ENCODE assay signal across 27 mouse cellular contexts in the genomic region with DNA sequence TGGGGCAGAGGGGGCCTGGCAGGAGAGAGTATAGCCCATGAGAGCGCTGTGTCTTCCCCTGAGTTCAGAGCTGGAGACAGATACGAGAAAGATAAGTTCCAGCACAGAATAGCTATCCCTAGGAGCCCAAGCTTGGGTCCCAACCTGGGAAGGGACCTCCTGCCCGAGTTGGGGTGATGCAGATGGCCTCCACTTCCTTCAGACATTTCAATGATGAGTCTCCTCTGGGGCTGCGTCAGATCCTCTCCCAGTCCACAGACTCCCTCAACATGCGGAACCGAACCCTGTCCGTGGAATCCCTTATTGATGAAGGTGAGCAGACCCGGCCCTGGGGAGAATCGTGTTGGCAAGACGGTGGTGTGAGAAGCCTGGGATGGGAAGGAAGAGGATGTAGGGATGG. TPM values are rescaled to one million over a fixed set of nuclear protein-coding genes. Genes with fewer than 3 reads are reported as not detected.
A peak's percentile ranks its signal among the peaks of the same experiment; 100 is the strongest.
DNase-seq lines count a peak whose midpoint lies in the region; ATAC-seq and TF ChIP-seq lines count a peak whose summit lies in the region.
"Had no signal": no experiment of that assay in that cellular context is flagged by ENCODE, and none has a peak within 500 bp of the region (broad histone marks: within the 10 kb centered on the region; RNA-seq: fewer than 3 reads in every experiment).

No protein-coding gene starts in this region.

- no peak overlapping the region; the same call in 1 of the 2 replicates for H3K4me2 ChIP-seq in heart, embryonic 12.5 days
- H3K4me2 ChIP-seq: embryonic facial prominence, embryonic 13.5 days; embryonic facial prominence, embryonic 15.5 days; forebrain, embryonic 12.5 days had no signal

- DNase-seq in heart, adult 11 months, result peak; percentile 90
- DNase-seq in heart, postnatal 10 days, result no peak
- no peak for DNase-seq in heart, adult 8-10 months (ENCODE audit: low spot score)
- no peak for DNase-seq in layer of hippocampus, adult 2 months (ENCODE audit: low spot score in 2 of 2)
- no peak for DNase-seq in layer of hippocampus, postnatal 10 days (ENCODE audit: low spot score in 2 of 2)
- DNase-seq: adrenal gland, adult 2 months; adrenal gland, postnatal 10 days; adrenal gland, postnatal 25 days; cerebellum, adult 11 months; cerebellum, adult 18-20 months; cerebellum, adult 8-10 months; cerebellum, adult 9-11 months; cerebellum, postnatal 14 days; cerebellum, postnatal 36 days; embryo, embryonic 11 days had no signal

- WGBS in heart, embryonic 12.5 days, result 83% methylated on average over 10 of the region's 10 CpGs

- peak overlapping the region; percentile 41; the same call in 1 of the 2 replicates for H3K9ac ChIP-seq in heart, embryonic 12.5 days
- H3K9ac ChIP-seq: embryonic facial prominence, embryonic 13.5 days; embryonic facial prominence, embryonic 15.5 days; forebrain, embryonic 12.5 days had no signal

- ATAC-seq in heart, embryonic 12.5 days (ENCODE audit: insufficient number of reproducible peaks, low FRiP score), result no peak
- ATAC-seq: forebrain, embryonic 14.5 days had no signal

- TF ChIP-seq CTCF in layer of hippocampus, adult 2 months (conservative IDR thresholded peaks at IDR 0.05), result no peak

- no peaks in the 10 kb centered on the region for H3K27me3 ChIP-seq in heart, embryonic 12.5 days (replicated peaks)
- H3K27me3 ChIP-seq: embryonic facial prominence, embryonic 13.5 days; embryonic facial prominence, embryonic 15.5 days; forebrain, embryonic 12.5 days had no signal

- no peak overlapping the region for H3K4me3 ChIP-seq in heart, embryonic 12.5 days
- H3K4me3 ChIP-seq in layer of hippocampus, adult 2 months, result peak overlapping the region; percentile 24; the same call in 1 of the 2 replicates
- H3K4me3 ChIP-seq: embryonic facial prominence, embryonic 13.5 days; embryonic facial prominence, embryonic 15.5 days; erythroblast, embryonic 14.5 days; forebrain, embryonic 10.5 days; forebrain, embryonic 12.5 days had no signal

- H3K36me3 ChIP-seq in heart, embryonic 12.5 days, result peaks cover 87% of the 10 kb centered on the region

- H3K27ac ChIP-seq in heart, embryonic 12.5 days (ENCODE audit: poor library complexity, severe bottlenecking), result peak overlapping the region; percentile 46; the same call in 1 of the 2 replicates
- peak overlapping the region; percentile 49; the same call in 1 of the 2 replicates for H3K27ac ChIP-seq in layer of hippocampus, adult 2 months
- H3K27ac ChIP-seq: embryonic facial prominence, embryonic 13.5 days; embryonic facial prominence, embryonic 15.5 days; forebrain, embryonic 10.5 days; forebrain, embryonic 12.5 days had no signal

- peaks cover 72% of the 10 kb centered on the region for H3K4me1 ChIP-seq in heart, embryonic 12.5 days (replicated peaks)
- H3K4me1 ChIP-seq: embryonic facial prominence, embryonic 13.5 days had no signal

- intact Hi-C loops in heart, postnatal 10 days (cut with DNase I), result loop anchor here (2.0 kb wide), 1 partner anchor 26 kb away; no protein-coding TSS in a partner anchor

- no peaks in the 10 kb centered on the region for H3K9me3 ChIP-seq in heart, embryonic 12.5 days (replicated peaks)
- H3K9me3 ChIP-seq: embryonic facial prominence, embryonic 15.5 days; forebrain, embryonic 10.5 days; forebrain, embryonic 12.5 days had no signal

RNA-seq across cellular contexts. Expression of a gene that starts 19.9 kb away (rescaled TPM):
- total RNA-seq in heart, postnatal 10 days (2021), result not detected
- polyA plus RNA-seq in heart, embryonic 12.5 days (2016; fragmentation: Nextera tagmentation; extraction: Ambion mirVana), result not detected in 2 replicates
- total RNA-seq in heart, adult 8-10 months (2022), result under 1 TPM in 1 of 4 experiments, not detected in 3; 0.23 TPM
- total RNA-seq in layer of hippocampus, adult 2 months (2021), result not detected
- total RNA-seq in layer of hippocampus, postnatal 10 days (2021), result not detected
- total RNA-seq: adrenal gland, adult 2 months; adrenal gland, postnatal 10 days; adrenal gland, postnatal 25 days; adrenal gland, postnatal 4 days; common myeloid progenitor, adult 5-6 weeks; ES-E14 had no signal
- polyA plus RNA-seq: adrenal gland, adult 2 months; brain, embryonic 14.5 days; embryonic facial prominence, embryonic 11.5 days; embryonic facial prominence, embryonic 13.5 days; embryonic facial prominence, embryonic 15.5 days; erythroblast, embryonic 14.5 days; forebrain, embryonic 10.5 days; forebrain, embryonic 12.5 days; forebrain, embryonic 14.5 days had no signal

RNA-seq across cellular contexts. Expression of a gene that starts 27.3 kb away (rescaled TPM):
- total RNA-seq in heart, postnatal 10 days (2021), result 10 to 100 TPM; 89.5 to 96.3 TPM
- polyA plus RNA-seq in heart, embryonic 12.5 days (2016; fragmentation: Nextera tagmentation; extraction: Ambion mirVana), result 84.5 and 91.8 TPM in 2 replicates
- 10 to 100 TPM; 38.8 to 45.9 (median 41.4) TPM for total RNA-seq in heart, adult 8-10 months (2022)
- total RNA-seq in layer of hippocampus, adult 2 months (2021), result 100 to 1,000 TPM; 268 to 283 TPM
- total RNA-seq in layer of hippocampus, postnatal 10 days (2021), result 100 to 1,000 TPM; 212 to 255 TPM

RNA-seq across cellular contexts. Expression of a gene that starts 52.5 kb away (rescaled TPM):
- 10 to 100 TPM; 39.5 to 42.9 TPM for total RNA-seq in heart, postnatal 10 days (2021)
- polyA plus RNA-seq in heart, embryonic 12.5 days (2016; fragmentation: Nextera tagmentation; extraction: Ambion mirVana), result 75.3 and 75.6 TPM in 2 replicates
- total RNA-seq in heart, adult 8-10 months (2022), result 10 to 100 TPM; 26.3 to 31.5 (median 27.8) TPM
- 10 to 100 TPM; 55.1 to 55.5 TPM for total RNA-seq in layer of hippocampus, adult 2 months (2021)
- total RNA-seq in layer of hippocampus, postnatal 10 days (2021), result 10 to 100 TPM; 54.2 to 56.1 TPM

RNA-seq across cellular contexts. Expression of a gene that starts 57.4 kb away (rescaled TPM):
- 100 to 1,000 TPM; 127 to 130 TPM for total RNA-seq in heart, postnatal 10 days (2021)
- 181 and 185 TPM in 2 replicates for polyA plus RNA-seq in heart, embryonic 12.5 days (2016; fragmentation: Nextera tagmentation; extraction: Ambion mirVana)
- 10 to 100 TPM; 60.4 to 67.0 (median 64.4) TPM for total RNA-seq in heart, adult 8-10 months (2022)
- total RNA-seq in layer of hippocampus, adult 2 months (2021), result 10 to 100 TPM; 86.8 to 91.6 TPM
- 100 to 1,000 TPM; 123 to 129 TPM for total RNA-seq in layer of hippocampus, postnatal 10 days (2021)
